Mouse (Mus musculus) neutrophil, adult 59 days (primary cell): ENCODE results near the gene Efcab8. TPM values are rescaled to one million over a fixed set of nuclear protein-coding genes. Genes with fewer than 3 reads are reported as not detected.

ENCODE experiments used
- total RNA-seq, 2 experiments: library from RNA; stranded (reverse); gene quantifications; 1 replicate in 1 of 2; 2 replicates in 1 of 2; pipeline ENCODE4 v1.2.4; 2023

Gene Efcab8
- under 1 TPM; 0.31 TPM for total RNA-seq

DNA sequence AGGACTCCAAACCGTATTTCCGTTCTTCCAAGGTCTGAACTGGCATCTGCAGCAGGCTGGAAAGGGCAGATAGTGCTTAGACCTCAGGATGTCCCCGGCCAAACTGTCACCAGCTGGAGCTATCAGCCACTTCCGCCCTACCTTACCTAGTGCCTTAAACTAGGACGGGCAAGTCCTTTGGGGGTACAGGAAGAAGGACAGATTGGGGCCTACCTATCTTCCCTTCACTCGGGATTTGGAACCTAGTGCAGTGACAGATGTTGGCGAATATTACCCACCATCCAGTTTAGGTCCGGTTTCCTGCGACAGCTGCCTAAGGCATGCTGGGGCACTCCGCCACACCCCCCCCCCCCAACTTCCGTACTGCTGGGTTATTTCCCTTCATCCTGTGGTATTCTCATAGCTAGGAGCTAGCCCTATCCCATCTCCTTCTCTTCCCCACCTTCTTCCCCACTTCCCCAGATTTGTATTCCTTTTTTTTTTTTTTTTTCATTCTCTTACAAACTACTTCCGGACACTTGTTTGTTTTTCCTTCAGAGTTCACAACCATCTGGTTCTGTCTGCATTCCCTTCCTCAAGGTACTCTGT is at the start of gene Efcab8:
Gene Efcab8, plus strand, starts transcription at position 538 of the 588 bp plus-strand sequence.

GRCm38 (mm10) chr2:153740500-153741436 is 39.0 kb upstream of the Efcab8 start, which contains the start of gene Mapre1:
Gene Mapre1 (plus strand): TSS chr2:153741274.

GRCm38 (mm10) chr2:153870984-153871383 is 91.3 kb downstream of the Efcab8 start, which contains the start of gene Sun5:
Gene Sun5 (minus strand): TSS chr2:153871084.

DNA sequence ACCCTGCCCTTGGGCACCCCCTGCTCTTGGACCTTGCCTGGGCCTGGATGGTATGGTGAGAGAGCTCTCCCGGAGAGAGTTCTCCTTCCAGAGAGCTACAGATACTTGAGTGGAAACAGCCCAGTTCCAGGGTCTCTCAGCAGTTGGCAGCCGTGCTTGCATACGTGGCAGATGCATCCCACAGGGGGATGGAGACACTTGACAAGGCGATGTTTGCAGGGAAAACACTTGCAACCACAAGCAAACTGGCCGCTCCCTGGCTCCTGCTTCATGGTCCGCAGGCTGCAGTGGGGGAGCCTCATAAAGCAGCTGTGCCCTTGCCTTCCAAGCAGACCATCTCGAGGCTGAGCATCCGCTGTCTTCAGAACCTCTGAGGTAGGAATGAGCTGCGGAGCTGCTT is 95.0 kb downstream of the Efcab8 start, which contains the start of gene Bpifb2:
Gene Bpifb2, plus strand, starts transcription at position 301 of the 400 bp plus-strand sequence.

Other genes with a start within 250 kb of the Efcab8 start
- gene Nol4l, start 250.0 kb upstream of the Efcab8 start, total RNA-seq, result 1 to 10 TPM; 1.4 to 2.3 TPM
- 10 to 100 TPM; 24.0 to 28.9 TPM for gene Commd7, start 147.2 kb upstream of the Efcab8 start, total RNA-seq
- 1 to 10 TPM; 2.2 to 2.6 TPM for gene Dnmt3b, start 130.5 kb upstream of the Efcab8 start, total RNA-seq
- gene Dnmt3c, start 83.3 kb upstream of the Efcab8 start, total RNA-seq, result not detected
- 100 to 1,000 TPM; 111 to 124 TPM for gene Mapre1, start 38.7 kb upstream of the Efcab8 start, total RNA-seq
- not detected for gene Sun5, start 91.2 kb downstream of the Efcab8 start, total RNA-seq
- gene Bpifb2, start 95.1 kb downstream of the Efcab8 start, total RNA-seq, result not detected
- not detected for gene Bpifb6, start 120.5 kb downstream of the Efcab8 start, total RNA-seq
- gene Bpifb3, start 138.3 kb downstream of the Efcab8 start, total RNA-seq, result not detected
- not detected for gene Bpifb4, start 158.3 kb downstream of the Efcab8 start, total RNA-seq
- not detected for gene Bpifa6, start 195.0 kb downstream of the Efcab8 start, total RNA-seq
- not detected for gene Bpifa2, start 228.3 kb downstream of the Efcab8 start, total RNA-seq